Mouse (Mus musculus): ENCODE results near the gene Bnip3.

The Bnip3 gene

DNA sequence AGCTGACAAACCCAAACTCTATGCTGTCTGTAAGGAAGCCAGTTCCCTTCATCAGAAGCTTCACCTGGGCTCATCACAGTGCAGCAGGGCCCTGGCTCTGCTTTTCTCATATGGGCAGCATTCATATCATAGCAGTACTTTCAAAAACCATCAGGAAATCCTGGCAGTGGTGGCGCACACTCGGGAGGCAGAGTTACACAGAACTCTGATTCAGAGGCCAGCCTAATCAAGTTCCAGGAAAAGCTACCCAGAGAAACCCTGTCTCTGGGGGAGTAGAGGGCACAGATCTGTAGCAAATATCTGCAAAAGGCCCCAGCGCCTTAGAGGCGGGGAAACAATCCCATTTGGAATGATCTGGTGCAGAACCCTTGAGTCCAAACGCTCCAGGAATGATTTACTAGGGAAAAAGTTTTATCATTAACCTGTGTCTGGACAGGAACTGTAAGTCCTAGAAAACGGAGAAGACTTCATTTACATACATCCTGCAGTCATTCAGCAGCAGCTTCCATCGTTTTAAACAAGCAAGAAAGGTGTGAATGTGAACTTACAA is 5.4 kb downstream of the Bnip3 start:
- DNase-seq, result no peak

DNA sequence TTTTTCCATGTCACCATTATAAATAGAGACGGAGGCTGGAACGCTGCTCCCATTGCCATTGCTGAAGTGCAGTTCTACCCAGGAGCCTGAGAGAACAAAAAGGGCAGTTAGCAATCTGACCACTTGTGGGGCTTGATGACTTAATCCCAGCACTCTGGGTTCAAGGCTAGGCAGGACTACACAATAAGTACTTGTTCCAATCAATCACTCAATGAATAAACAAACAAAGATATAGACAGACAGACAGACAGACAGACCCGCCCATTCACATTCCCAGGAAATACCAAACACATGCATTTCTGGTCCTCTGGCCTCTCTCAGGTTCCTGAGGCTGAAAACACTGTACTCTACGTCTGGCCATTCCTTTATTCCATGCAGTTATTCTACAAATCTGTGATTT is 10.6 kb downstream of the Bnip3 start:
- no peak for DNase-seq

DNA sequence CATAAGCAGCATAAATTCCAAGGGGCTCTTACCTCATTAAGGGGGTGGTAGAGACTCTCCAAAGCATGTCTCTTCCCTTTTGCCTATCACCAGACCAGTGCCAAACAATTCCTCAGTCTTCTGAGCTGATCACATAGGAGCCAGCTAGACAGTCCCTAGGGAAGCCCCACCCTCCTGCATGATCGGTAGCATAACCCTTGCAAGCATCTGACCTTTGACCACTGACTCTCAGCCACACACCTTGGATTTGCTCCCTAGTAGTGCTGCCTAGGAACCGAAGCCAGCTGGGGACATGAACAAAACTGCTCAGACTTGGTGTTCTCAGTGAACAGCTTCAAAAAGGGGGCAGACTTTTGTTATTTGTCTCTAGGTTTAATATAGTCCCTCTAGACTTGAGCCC is 11.2 kb downstream of the Bnip3 start:
- no peak for DNase-seq

DNA sequence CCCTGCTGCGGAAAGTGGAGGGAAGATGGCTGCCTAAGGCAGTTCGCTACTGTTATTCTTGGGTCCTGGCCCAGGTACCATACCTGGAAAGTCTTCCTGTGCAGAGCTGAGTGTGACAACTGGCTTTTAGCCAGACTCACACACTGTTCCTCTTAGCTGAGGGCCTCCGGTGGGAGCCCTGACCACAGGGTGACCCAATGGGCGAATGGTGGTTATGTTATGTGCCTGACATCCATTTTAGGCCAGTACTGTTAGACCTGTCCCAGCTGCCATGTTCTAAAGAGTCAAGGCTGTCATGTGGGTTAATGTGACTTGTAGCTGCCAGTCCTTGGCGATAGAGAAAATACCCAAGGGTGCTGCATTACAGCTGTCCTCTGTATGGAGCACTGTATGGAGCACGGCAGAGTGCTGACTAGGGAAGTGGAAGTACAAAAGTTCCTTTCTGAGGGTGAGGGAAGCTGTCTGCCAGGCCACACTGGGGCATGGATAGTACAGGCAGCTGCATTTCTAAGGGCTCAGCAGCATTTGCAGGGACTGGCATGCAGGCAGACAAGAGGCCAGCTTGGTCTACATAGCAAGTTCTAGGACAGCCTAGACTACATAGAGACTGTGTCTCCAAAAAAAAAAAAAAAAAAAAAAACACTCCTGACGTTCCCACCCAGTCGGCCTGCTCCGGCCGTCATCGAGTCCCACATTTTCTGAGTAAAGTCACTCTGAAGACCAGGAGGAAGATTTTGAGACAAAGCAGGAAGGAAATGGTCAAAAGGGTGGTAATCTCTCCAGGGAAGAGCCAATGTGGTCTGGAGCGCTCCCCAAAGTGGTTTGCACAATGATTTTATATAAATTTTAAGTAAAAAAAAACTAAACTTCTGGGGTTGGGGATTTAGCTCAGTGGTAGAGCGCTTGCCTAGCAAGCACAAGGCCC is 23.7 kb downstream of the Bnip3 start:
- no peak for DNase-seq

DNA sequence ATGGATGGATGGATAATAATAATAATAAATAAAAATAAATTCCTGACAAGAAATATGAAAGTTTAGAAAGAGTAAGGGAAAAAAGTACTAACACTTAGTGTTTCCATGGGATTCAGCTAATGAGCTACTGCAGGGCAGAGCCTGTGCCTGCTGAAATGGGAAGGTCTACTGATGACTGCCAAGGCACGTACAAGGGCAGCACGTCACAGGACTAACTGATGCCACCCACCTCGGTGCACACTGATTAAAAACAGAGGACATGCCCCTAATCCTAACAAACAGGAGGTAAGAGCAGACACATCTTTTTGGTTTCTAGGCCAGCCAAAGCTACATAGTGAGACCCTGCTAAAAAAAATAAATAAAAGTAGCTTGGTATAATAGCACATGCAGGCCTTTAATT is 25.6 kb downstream of the Bnip3 start:
- DNase-seq, result no peak

DNA sequence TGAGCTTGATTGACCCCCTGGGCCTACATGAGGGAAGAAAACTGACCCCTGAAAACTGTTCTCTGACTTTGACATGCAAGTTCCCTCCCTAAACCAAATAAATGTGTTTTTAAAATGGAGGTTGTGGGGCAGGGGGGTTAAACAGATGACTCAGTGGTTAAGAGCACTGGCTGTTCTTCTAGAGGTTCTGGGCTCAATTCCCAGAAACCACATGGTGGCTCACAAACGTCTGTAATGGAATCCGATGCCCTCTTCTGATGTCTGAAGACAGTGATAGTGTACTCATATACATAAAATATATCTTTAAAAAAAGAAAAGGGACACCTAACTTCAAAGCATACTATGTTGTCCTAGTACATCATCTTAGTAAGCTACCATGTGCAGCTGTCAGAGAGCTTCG is 34.3 kb downstream of the Bnip3 start:
- no peak for DNase-seq

DNA sequence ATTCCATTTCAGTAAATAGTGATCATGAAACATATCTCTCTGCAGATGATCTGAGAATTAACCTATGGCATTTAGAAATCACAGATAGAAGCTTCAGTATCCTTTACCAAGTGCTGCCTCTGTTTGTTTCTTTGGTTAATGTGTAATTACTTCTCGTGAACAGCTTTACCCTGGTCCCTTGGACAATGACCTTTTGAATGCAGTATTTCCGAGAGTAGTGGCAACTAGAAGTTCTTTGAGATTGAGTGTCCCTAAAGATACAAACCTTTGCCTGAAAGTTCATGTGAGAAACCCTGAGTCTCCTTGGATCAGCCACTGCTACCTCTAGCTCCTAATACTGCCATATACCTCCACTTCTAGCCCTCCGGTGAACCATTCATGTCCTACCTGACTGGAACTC is 36.4 kb downstream of the Bnip3 start:
- no peak for DNase-seq

DNA sequence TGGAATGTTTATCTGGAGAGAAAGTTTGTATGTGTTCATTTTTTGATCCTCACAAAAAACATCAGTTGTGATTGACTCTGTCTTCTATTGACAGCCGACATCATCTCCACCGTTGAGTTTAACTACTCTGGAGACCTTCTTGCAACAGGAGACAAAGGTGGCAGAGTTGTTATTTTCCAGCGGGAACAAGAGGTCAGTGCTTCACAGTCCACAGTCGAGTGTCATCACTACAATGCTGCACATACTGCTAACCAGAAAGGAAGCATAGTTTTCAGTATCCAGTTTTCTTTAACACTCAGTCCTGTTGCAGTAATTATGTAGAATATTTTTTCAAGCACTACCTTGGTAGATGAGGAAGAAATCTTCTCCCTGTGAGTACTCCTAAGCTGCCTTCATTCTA is 41.0 kb downstream of the Bnip3 start:
- no peak for DNase-seq

DNA sequence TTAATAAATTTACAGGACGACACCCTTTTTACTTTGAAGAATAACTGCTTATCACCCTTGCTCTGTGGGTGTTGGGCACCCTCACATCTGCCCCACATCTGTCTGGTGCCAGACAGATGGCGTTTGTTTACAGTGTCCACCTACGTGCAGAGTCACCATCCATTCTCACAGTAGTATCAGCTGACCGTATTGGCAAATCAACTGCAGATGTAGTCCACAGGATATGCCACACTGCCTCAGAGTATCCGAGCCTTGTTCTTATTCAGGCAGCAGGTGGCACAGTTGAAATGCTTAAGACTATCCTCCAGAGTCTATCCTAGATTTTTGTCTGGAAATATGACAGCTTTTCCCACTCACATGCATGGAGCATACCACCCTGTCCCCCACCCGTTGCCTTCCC is 42.0 kb downstream of the Bnip3 start:
- no peak for DNase-seq

DNA sequence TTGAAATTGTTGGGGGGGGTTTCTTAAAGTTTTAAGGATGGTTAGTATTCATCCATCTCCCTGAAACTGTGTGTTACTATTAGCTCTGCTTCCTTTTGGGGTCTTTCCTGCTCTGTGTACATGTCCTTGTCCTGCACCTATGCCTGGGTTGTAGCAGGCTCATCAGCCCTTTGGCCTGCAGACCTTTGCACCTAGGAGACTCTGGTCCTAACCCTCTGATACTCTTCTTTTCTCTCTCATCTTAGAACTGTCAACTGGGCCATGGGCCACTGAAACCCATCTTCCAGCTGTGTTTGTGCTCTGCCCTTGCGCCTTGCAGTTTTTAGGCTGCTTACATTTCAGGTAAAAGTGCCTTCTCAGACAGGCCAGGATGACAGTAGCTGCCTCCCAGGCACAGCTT is 44.5 kb downstream of the Bnip3 start:
- DNase-seq, result no peak

DNA sequence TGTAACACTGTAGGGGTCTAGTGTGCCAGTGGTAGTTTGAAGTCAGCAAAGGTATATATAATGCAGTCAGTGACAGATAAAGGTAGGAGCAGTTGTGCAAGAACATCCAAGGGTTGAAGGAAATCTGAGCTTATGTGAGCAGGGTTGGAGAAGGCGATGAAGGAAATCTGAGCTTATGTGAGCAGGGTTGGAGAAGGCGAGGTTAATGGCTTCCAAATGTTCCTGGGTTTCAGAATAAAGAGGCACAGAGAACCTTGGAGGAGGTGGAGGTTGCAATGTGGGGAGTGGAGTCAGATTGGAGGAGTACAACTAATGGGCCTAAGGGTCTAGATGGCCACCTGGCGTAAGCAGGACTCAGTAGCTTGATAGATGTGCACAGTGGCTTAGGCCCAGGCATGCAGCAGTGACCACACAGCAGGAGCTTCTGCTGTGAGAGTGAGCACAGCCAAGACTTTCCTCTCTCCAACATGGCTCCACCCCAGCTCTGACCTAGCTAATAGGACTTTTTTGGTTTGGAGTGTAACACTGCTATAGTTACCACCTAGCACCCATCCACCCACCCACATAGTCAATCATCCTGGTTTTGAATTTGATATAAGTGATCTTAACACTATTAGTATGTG is 45.3 kb downstream of the Bnip3 start:
- DNase-seq, result no peak

DNA sequence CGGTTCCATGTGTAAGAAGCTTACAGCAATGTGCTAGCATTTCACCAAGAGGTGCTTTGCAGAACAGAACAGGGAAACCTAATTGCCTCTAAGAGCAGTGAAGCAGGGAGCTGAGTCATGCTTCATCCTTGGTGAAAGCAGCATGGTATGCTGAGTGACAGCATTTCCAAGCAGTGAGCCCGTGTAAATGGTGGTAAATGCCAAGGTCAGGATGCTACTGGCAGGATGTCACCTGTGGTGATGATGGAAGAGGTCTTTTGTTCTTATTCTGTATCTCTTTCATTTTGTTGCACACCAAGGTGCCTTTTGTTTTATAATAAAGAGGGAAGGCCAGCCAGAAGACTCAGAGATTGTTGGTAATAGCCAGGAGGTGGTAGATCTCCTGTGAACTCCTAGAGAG is 52.6 kb downstream of the Bnip3 start:
- no peak for DNase-seq

DNA sequence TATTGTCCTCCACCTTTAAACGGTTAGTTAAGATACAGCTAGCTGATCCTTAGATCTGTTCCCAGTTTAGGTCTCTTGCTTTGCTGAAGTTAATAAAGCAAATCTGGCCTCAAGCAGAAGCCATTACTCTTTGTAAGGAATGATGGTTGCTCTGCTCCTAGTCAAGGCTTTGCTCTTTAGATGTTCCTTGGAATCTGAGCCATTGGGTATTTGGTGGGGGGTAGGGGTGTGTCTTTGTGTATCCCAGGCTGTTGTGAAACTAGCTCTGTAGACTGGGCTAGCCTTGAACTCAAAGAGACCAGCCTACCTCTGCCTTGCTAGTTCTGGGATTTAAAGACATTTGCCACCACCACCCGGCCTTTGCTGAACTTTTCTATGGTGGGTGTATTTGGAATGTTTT is 55.1 kb downstream of the Bnip3 start:
- no peak for DNase-seq

DNA sequence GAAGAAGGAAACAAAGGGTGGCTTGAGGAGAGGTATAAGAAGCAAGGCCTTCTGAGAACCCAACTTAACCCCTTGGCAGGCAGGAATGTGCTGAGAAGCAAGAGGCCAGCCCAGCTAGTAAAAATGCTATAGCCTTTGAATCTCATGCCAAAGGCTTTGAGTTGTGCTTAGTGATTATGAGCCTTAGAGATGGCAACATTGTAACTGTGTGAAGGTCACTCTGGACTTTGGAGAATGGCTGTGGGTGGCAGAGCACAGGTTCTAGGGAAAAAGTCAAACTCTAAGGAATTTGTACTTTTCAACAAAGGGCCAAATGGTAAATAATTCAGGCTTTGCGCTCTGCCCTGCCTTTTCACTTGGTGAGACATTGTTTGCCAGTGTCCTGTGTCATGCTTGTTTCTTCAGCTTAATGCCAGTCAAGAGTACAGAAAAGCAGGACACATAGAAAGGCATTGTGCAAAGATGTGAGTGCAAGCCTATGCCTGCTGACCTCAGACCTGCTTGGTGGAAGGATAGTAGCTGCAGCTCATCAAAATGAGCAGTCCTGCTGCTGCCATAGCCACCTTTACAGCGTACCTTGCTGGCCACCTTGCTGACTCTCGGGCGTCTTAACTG is 55.8 kb downstream of the Bnip3 start:
- no peak for DNase-seq

DNA sequence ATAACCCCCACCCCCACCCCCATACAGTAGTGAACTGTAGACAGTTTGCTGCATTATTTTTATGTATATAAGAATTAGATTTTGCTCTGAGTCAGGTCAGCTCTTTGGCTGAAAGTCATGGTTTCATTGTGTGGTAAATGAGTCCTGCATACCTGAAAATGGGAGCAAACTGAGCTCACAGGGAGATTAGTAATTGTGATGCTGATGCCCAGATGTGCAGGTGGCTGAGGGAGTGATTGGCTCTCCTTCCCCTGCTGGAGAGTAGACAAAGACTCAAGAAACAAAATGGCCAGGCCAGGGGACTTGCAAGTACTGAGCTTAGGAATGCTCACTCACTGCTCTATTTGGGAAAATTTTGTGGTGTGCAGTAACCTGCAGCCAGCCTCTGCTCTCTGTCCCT is 59.2 kb downstream of the Bnip3 start:
- no peak for DNase-seq

DNA sequence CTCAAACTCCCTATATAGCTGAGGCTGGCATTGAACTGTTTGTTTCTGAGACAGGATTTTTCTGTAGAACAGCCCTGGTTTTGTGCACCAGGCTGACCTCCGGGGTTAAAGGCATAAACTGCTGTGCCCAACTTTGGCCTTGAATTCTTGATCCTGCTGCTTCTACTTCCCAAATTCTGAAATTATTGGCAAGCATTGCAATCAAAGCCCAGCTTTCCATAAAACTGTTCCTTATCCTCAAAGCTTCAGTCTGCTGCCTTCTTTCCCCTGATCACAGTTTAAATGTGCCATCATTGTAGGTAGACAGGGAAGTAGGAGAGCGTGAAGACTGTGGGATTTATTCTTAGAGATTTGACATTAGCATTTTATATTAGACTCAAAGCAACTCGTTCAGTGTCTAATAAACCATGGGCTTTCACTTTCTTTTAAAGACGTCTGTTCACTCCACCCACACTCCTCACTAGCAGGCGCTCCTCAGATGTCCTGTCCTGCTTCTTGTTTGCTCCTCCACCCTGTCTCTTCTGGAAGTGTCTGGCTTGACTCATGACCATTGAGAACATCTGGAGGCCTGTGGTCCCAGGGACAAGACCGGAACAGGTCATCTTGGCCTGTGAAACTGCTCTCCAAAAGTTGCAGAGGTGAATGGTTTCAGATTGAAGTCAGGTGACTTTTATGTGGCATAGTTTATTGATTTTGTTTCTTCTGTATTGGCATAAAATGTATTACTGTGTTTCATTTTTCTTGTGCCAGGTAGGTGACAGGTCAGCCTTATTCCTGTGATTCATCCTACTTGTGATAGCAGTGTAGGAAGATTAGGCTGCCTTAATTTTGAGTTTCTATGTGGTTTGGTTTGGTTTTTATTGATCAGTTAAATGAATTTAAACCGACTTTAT is 61.0 kb downstream of the Bnip3 start:
- DNase-seq, result no peak

DNA sequence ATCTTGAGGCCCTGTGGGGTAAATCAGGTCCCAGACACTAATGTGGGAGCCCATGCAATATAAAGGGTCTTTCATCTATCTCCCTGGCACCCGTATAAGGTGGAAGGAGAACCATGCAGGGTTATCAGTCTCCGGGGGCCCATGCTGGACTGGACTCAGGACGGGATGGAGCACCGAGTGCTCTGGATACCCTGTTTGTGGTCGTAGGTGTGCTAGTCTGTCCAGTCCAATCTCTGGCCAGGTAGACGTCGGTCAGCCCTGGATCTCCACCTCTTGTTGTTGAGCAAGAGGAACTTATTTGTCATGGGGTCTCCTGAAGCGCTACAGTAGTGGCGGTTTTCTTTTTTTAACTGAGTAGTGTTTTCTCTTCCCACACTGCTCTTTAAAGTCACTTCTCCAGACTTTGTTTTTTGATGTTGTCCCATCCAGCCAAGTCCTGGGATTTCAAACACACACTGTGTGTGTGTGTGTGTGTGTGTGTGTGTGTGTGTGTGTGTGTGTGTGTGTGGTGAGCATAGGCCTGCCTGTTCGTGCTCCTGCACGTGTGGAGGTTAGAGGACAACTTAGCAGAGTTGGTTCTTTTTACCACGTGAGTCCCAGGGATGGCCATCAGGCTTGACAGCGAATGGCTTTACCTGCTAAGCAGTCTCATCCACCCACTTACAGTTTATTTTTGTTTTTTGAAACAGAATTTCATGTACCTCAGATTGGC is 61.8 kb downstream of the Bnip3 start:
- no peak for DNase-seq

DNA sequence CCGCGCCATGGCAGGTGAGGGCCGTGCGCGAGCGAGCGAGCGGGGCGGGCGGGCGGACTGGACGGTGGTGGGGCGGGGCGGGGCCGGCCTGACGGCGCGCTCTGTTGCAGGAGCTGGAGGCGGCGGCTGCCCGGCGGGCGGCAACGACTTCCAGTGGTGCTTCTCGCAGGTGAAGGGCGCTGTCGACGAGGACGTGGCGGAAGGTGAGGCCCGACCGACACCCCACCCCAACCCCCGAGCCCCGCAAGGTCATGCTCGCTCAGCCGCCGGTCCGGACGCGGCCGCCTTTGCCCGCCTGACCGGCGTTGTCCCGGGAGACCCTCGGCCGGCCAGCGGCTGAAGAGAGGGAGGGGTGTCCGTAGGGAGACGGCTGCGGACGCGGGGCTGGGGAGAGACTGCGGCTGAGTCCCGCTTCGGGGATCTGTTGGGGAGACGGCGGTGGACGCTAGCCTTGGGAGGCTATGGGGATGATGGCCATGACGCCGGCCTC is 62.8 kb downstream of the Bnip3 start:
- DNase-seq, result no peak

DNA sequence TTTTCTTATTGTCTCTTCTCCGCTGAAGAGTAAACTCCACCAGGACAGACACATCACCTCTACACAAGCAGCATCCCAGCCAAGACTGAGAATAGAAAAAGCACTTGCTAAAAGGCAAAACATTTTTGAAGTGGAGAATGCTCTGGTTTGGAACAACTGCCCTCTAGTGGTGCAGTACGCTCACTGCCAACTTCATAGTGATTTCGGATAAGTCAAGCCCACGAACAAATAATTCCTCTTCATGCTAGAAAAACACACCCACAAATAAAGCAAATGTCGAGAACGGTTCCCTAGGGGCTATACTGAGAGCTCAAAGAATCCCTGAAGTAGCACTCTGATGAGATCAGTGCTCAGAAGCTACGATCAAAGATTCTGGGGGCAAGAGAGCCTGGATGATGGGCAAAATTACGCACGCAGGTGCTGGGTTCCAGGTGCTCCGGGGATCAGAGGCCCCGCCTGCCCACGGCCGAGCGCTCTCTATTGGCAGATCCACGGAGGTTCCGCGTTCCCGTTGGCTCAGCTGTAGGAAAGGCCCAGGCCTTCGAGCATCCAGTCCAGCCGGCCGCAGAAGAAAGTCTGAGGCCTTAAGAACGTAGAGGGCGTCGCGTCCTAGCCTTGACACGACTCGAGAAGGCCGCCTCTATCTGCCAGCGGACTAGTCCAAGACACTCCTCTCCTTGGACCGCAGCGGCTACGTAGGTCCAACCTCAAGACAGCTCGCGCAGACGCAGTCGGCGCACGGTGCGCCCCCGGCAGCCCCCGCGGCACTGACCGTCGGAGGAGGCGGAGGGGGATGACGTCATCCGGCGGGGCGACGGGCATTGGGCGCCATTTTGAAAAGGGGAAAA is 63.6 kb downstream of the Bnip3 start, which contains the start of the genes Ppp2r2d and Mapk1ip1:
Ppp2r2d (plus strand) TSS at position 536 of the 848 bp plus-strand sequence.
Mapk1ip1 (minus strand) TSS at position 730 of the 848 bp plus-strand sequence.
- peak; percentile 96 for DNase-seq

DNA sequence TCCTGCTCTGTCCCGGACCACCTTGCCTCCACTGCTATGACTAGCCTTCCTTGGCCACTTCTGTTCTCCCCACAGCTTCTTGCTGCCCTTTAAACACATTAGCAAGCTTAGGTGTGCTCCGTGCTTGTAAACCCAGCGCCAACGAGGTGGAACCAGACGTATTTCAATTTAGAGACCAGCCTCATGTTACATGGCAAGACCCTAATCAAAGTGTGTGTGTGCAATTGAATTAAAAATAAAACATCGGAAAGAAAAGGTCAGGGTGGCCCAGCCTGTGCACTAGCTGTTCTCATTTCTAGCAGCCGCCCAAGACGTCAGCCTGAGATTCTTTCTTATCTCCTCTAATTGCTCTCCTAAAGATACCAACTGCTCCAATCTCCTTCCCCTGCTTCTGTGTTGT is 64.2 kb downstream of the Bnip3 start:
- DNase-seq, result no peak

DNA sequence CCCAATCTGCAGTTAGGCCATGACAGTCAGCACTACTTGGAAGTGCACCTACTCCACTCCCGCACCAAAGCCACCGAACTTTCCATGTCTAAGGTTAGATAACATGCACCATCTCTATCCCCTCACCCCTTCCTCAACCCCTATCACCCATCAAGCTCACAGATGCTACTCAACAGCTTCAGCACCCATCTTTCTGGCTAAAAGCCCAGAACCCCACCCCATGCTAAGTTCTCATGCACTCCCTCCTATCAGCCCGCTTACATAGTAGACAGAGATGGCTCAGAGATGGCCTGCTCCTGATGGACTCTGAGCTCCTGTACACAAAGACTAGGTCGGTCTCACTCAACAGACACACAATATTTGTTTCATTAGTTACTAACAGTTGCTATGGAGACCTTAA is 65.9 kb downstream of the Bnip3 start:
- no peak for DNase-seq

All from right cerebral cortex, postnatal 25 days (tissue).